Mouse (Mus musculus) cortical plate, adult 2 months (tissue): ENCODE results near the gene Olfr1023. TPM values are rescaled to one million over a fixed set of nuclear protein-coding genes. Genes with fewer than 3 reads are reported as not detected.

ENCODE experiments used
- H3K27ac ChIP-seq: fragments of 200-500 bp; 2 replicates; pipeline ENCODE4 v1.5.1; 2012; ENCODE audit warnings: low read length, control low read depth, inconsistent platforms; ENCODE audit not compliant: insufficient read depth
- H3K4me1 ChIP-seq: fragments of 200-500 bp; 2 replicates; pipeline ENCODE4 v1.6.1; 2011; ENCODE audit warnings: low read length; ENCODE audit not compliant: control insufficient read depth, insufficient read depth
- H3K4me3 ChIP-seq: fragments of 200-500 bp; 2 replicates; pipeline ENCODE4 v1.5.1; 2011; ENCODE audit warnings: mild to moderate bottlenecking, low read length, control low read depth; ENCODE audit not compliant: insufficient read depth
- CTCF ChIP-seq: fragments of 200-500 bp; IDR thresholded peaks from 2 replicates; pipeline ENCODE4 v1.5.1; 2011; ENCODE audit warnings: mild to moderate bottlenecking, control low read depth, low read length; ENCODE audit not compliant: insufficient read depth; ENCODE audit errors: extremely low read depth
- POLR2A ChIP-seq: fragments of 200-500 bp; IDR thresholded peaks from 2 replicates; pipeline ENCODE4 v1.6.1; 2011; ENCODE audit warnings: mild to moderate bottlenecking, low read length, control low read depth; ENCODE audit not compliant: insufficient read depth; ENCODE audit errors: extremely low read depth
- polyA plus RNA-seq: library from polyadenylated mRNA; depleted of rRNA; stranded (reverse); fragments of >200 nt; gene quantifications from 2 replicates; pipeline ENCODE4 v1.2.3, GENCODE M21; 2012; rRNA removed

The Olfr1023 gene
- polyA plus RNA-seq = not detected in 2 replicates

GRCm38 (mm10) chr2:85885340-85885739 lies at the start of gene Olfr1023:
Gene Olfr1023, plus strand, starts transcription at chr2:85885640.
- Histone ChIP-seq H3K4me3 (no peak within 1 kb of the TSS), H3K27ac (no peak within 1 kb of the TSS), H3K4me1 (no peaks in the 10 kb centered on the region)
- TF ChIP-seq CTCF (no peak), POLR2A (no peak)

- TF ChIP-seq CTCF = no peak
- no peak for TF ChIP-seq POLR2A
- Histone ChIP-seq H3K4me1 (no peaks in the 10 kb centered on the region), H3K27ac (no peak within 1 kb of the TSS), H3K4me3 (no peak within 1 kb of the TSS)
Measured at GRCm38 (mm10) chr2:85845383-85845782, 40.1 kb upstream of the Olfr1023 start, which contains the start of gene Olfr1019. Gene Olfr1019, minus strand, starts transcription at chr2:85845483.

- TF ChIP-seq POLR2A (no peak), CTCF (no peak)
- Histone ChIP-seq H3K4me3 (no peak within 1 kb of the TSS), H3K27ac (no peak within 1 kb of the TSS), H3K4me1 (no peaks in the 10 kb centered on the region)
Measured at GRCm38 (mm10) chr2:85846730-85847129, 38.7 kb upstream of the Olfr1023 start, which contains the start of gene Olfr1020. Gene Olfr1020, plus strand, starts transcription at chr2:85847030.

DNA sequence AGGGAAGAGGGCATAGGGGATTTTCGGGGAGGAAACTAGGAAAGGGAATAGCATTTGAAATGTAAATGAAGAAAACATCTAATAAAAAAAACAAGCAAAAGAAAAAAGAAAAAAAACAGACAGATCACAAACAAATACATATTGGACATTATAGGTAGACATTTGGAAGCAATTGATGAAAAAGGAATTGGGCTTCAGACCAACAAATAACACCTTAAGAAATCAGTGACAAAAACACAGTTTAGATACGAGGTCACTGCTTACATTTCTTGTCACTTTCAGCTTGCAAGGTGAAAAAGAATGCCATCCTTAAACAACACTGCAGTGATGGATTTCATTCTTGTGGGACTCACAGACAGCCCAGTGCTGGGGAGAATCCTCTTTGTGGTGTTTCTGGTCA lies 17.1 kb upstream of the Olfr1023 start, which contains the start of gene Olfr1022:
TSS of gene Olfr1022 (plus strand) at position 301 of the 400 bp plus-strand sequence.
- Histone ChIP-seq H3K4me1 (no peaks in the 10 kb centered on the region), H3K27ac (no peak within 1 kb of the TSS), H3K4me3 (no peak within 1 kb of the TSS)
- no peak for TF ChIP-seq CTCF
- no peak for TF ChIP-seq POLR2A

- no peak within 1 kb of the TSS for H3K4me3 ChIP-seq
- TF ChIP-seq CTCF = no peak
- no peak for TF ChIP-seq POLR2A
- H3K27ac ChIP-seq = no peak within 1 kb of the TSS
- H3K4me1 ChIP-seq = no peaks in the 10 kb centered on the region
Measured at GRCm38 (mm10) chr2:85904952-85905351, 19.5 kb downstream of the Olfr1023 start, which contains the start of gene Olfr1024. Gene Olfr1024, minus strand, starts transcription at chr2:85905052.

DNA sequence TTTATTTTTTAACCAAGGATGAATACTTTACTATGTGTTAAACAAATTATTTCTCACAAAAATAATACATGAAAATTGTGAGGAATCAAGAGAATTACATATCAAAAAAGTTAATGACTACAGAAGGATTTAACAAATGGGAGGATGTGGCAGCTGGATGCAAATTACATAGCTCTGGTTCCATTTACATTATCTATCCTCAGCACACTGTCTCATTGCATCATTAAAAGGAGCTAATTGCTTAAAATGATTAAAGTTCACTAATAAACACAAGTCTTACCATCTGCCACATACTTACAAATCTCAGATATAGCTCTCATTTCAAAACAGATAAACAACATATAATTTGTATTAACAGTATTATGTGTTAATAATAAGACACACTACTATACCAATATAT lies 27.8 kb downstream of the Olfr1023 start:
- Histone ChIP-seq H3K27ac (no peak overlapping the region), H3K4me1 (no peaks in the 10 kb centered on the region), H3K4me3 (no peak overlapping the region)
- TF ChIP-seq CTCF = no peak
- TF ChIP-seq POLR2A = no peak

- TF ChIP-seq CTCF (no peak), POLR2A (no peak)
- Histone ChIP-seq H3K4me3 (no peak within 1 kb of the TSS), H3K27ac (no peak within 1 kb of the TSS), H3K4me1 (no peaks in the 10 kb centered on the region)
Measured at GRCm38 (mm10) chr2:85914893-85915292, 29.5 kb downstream of the Olfr1023 start, which contains the start of gene Olfr1025-ps1. Gene Olfr1025-ps1, plus strand, starts transcription at chr2:85915193.

DNA sequence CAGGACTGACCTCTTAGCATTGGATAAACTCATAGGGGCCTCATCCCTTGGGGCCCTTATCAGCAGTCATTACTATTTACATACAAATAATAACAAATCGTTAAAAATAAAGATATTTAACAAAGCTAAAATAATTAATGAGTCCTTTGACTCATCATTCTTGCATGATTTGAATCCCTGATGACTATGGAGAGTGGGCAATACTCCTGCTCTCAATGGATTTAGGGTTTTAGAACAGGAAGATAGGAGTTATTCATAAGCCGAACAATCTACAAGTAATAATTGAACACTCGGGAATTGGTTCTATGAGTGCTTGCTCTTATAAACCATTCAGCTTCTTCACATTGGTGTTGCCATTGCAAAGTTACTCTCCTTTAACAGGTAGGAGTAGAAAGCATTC lies 35.8 kb downstream of the Olfr1023 start, which contains the start of gene Olfr1026:
TSS of gene Olfr1026 (plus strand) at position 301 of the 400 bp plus-strand sequence.
- H3K4me3 ChIP-seq = no peak within 1 kb of the TSS
- no peak for TF ChIP-seq CTCF
- TF ChIP-seq POLR2A = no peak
- H3K27ac ChIP-seq = no peak within 1 kb of the TSS
- no peaks in the 10 kb centered on the region for H3K4me1 ChIP-seq

Other genes starting within 250 kb of the Olfr1023 start
- gene Olfr1002, start 234.9 kb upstream of the Olfr1023 start, polyA plus RNA-seq = not detected in 2 replicates
- gene Olfr154, start 221.2 kb upstream of the Olfr1023 start, polyA plus RNA-seq = not detected in 2 replicates
- not detected in 2 replicates for gene Olfr1006, start 206.9 kb upstream of the Olfr1023 start, polyA plus RNA-seq
- not detected in 2 replicates for gene Olfr1008, start 196.2 kb upstream of the Olfr1023 start, polyA plus RNA-seq
- not detected in 2 replicates for gene Olfr1009, start 170.2 kb upstream of the Olfr1023 start, polyA plus RNA-seq
- not detected in 2 replicates for gene Olfr1012, start 122.9 kb upstream of the Olfr1023 start, polyA plus RNA-seq
- not detected in 2 replicates for gene Olfr1013, start 118.5 kb upstream of the Olfr1023 start, polyA plus RNA-seq
- gene Olfr1014, start 112.9 kb upstream of the Olfr1023 start, polyA plus RNA-seq = not detected in 2 replicates
- gene Olfr1015, start 103.6 kb upstream of the Olfr1023 start, polyA plus RNA-seq = not detected in 2 replicates
- not detected in 2 replicates for gene Olfr1016, start 83.1 kb upstream of the Olfr1023 start, polyA plus RNA-seq
- not detected in 2 replicates for gene Olfr1018, start 67.2 kb upstream of the Olfr1023 start, polyA plus RNA-seq
- gene Olfr1019, start 40.2 kb upstream of the Olfr1023 start, polyA plus RNA-seq = not detected in 2 replicates
- gene Olfr1020, start 38.6 kb upstream of the Olfr1023 start, polyA plus RNA-seq = not detected in 2 replicates
- gene Olfr1022, start 17.0 kb upstream of the Olfr1023 start, polyA plus RNA-seq = not detected in 2 replicates
- not detected in 2 replicates for gene Olfr1024, start 19.4 kb downstream of the Olfr1023 start, polyA plus RNA-seq
- not detected in 2 replicates for gene Olfr1025-ps1, start 29.6 kb downstream of the Olfr1023 start, polyA plus RNA-seq
- gene Olfr1026, start 35.9 kb downstream of the Olfr1023 start, polyA plus RNA-seq = not detected in 2 replicates
- not detected in 2 replicates for gene Olfr1028, start 64.8 kb downstream of the Olfr1023 start, polyA plus RNA-seq
- 0.06 TPM in 1 of 2 replicates, not detected in the other for gene Olfr1029, start 88.3 kb downstream of the Olfr1023 start, polyA plus RNA-seq
- not detected in 2 replicates for gene Olfr1030, start 93.6 kb downstream of the Olfr1023 start, polyA plus RNA-seq
- gene Olfr1031, start 104.7 kb downstream of the Olfr1023 start, polyA plus RNA-seq = not detected in 2 replicates
- gene Olfr1032, start 119.9 kb downstream of the Olfr1023 start, polyA plus RNA-seq = not detected in 2 replicates
- gene Olfr1033, start 135.0 kb downstream of the Olfr1023 start, polyA plus RNA-seq = 0.13 and 0.17 TPM in 2 replicates
- gene Olfr1034, start 160.2 kb downstream of the Olfr1023 start, polyA plus RNA-seq = 0.02 TPM in 1 of 2 replicates, not detected in the other
- not detected in 2 replicates for gene Olfr1036, start 188.4 kb downstream of the Olfr1023 start, polyA plus RNA-seq
- gene Olfr1037, start 201.7 kb downstream of the Olfr1023 start, polyA plus RNA-seq = not detected in 2 replicates